Mouse (Mus musculus): ENCODE results near the gene Nfya. TPM values are rescaled to one million over a fixed set of nuclear protein-coding genes. Genes with fewer than 3 reads are reported as not detected.

Nfya gene
- polyA plus RNA-seq, 1 experiment: 28.6 TPM

DNA sequence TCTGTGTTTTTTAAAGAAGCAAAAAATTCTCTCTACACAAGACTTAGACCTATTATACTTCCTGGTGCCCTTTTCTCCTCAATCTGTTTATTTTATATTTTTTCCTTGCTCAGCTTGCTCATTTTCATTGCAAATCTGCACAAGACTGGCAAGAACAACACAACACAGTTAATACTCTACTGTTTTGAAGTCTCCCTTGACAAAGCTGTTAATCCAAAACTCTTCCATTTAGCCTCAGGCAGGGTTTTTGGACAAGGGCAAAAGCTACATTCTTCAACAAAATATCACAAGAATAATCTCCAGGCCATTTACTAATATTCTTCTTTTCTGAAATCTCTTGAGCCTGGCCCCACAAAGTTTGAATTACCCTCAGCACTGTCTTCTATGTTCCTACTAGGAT is 38.1 kb downstream of the Nfya start:
- no peak for TF ChIP-seq CTCF (IDR thresholded peaks at IDR 0.05; ENCODE audit: control insufficient read depth, insufficient read depth, low read length)
- no peak for TF ChIP-seq POLR2A (IDR thresholded peaks at IDR 0.05; ENCODE audit: borderline replicate concordance, control insufficient read depth, low read depth, low read length)
- no peaks in the 10 kb centered on the region for H3K4me1 ChIP-seq (ENCODE audit: control insufficient read depth, insufficient read depth, low read length)
- H3K27ac ChIP-seq (ENCODE audit: control insufficient read depth, insufficient read depth, low read depth, low read length, poor library complexity): no peak overlapping the region
- no peak overlapping the region for H3K4me3 ChIP-seq (replicated peaks; ENCODE audit: control insufficient read depth, low read depth, low read length)

DNA sequence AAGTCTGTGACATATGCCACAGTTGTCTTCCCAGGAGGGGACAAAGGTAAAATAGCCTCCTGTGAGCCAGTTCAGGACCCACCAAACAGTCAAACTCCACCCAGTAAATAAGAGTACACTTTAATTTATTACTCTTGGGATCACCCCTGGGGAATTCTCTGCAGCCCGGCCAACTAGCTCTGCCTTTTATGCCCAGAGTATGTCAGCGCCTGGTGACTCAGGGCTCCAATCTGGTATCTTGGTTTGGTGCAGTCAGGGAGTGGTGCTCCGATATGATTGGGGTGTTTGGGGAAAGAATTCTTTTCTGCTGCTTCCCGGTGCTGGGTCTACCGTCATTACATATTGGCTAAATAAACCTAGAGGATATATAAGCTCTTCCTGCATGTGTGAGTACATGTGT is 42.9 kb downstream of the Nfya start:
- H3K4me3 ChIP-seq (replicated peaks; ENCODE audit: control insufficient read depth, low read depth, low read length): no peak overlapping the region
- no peaks in the 10 kb centered on the region; the same call in 1 of the 2 replicates for H3K4me1 ChIP-seq (ENCODE audit: control insufficient read depth, insufficient read depth, low read length)
- TF ChIP-seq POLR2A (IDR thresholded peaks at IDR 0.05; ENCODE audit: borderline replicate concordance, control insufficient read depth, low read depth, low read length) (no peak), CTCF (IDR thresholded peaks at IDR 0.05; ENCODE audit: control insufficient read depth, insufficient read depth, low read length) (no peak)
- 91% methylated on average over 5 of the region's 5 CpGs for WGBS
- H3K27ac ChIP-seq (ENCODE audit: control insufficient read depth, insufficient read depth, low read depth, low read length, poor library complexity): no peak overlapping the region

DNA sequence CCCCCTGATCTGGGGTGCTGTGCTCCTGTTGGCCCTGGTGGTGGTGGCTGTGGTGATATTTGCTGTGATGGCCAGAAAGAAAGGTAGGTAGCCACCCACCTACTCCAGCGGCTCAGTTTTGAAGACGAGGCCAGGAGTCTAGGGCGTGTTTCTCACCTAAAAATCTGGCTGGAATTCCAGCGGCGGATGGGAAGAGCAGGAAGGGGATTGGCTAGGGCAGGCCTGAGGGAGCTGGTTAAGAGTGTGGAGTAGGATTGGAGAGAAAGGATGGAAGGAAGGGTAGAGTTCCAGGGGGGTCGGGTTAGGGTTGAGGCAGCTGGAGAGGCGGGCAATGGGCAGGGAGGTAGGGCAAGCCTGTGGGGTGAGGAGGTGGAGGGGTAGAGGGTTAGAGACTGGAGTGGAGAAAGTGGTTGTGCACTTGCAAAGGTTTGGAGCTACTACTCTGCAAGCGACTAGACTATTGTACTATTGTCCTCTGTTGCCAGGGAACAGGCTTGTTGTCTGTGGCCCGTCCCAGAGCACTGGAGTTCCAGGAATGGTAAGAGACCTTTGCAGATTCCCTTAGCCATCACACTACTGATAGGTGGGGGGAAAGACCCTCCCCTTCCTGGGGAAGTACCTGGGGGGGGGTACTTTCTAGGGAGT is 44.1 kb downstream of the Nfya start:
- no peak overlapping the region for H3K27ac ChIP-seq (ENCODE audit: control insufficient read depth, insufficient read depth, low read depth, low read length, poor library complexity)
- TF ChIP-seq POLR2A (IDR thresholded peaks at IDR 0.05; ENCODE audit: borderline replicate concordance, control insufficient read depth, low read depth, low read length) (no peak), CTCF (IDR thresholded peaks at IDR 0.05; ENCODE audit: control insufficient read depth, insufficient read depth, low read length) (no peak)
- no peaks in the 10 kb centered on the region; the same call in 1 of the 2 replicates for H3K4me1 ChIP-seq (ENCODE audit: control insufficient read depth, insufficient read depth, low read length)
- H3K4me3 ChIP-seq (replicated peaks; ENCODE audit: control insufficient read depth, low read depth, low read length): no peak overlapping the region
- WGBS: 85% methylated on average over 9 of the region's 9 CpGs

DNA sequence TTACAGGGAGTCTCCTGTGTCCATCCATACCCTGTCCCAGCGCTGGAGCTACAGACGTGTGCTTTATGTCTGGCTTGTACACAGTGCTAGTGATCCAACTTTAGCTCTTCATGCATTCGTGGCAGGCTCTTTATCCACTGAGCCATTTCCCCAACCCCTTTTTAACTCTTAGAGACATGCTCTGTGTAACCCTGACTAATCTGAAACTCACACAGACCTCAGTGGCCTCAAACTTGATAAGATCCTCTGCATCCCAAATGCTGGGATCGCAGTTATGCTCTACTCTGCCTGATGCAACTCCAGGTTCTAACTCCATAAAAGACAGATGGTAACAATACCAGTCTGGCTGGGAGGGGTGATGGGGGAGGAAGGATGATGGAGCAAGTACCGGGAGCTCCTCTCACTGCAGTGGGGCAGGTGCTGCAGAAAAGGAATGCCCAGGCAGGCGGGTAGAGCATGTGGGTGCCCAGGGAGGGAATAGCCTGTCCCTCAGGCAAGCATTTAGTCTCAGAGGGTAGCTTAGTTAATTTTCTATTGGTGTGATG is 46.2 kb downstream of the Nfya start:
- Histone ChIP-seq H3K27ac (ENCODE audit: control insufficient read depth, insufficient read depth, low read depth, low read length, poor library complexity) (no peak overlapping the region), H3K4me1 (ENCODE audit: control insufficient read depth, insufficient read depth, low read length) (no peaks in the 10 kb centered on the region; the same call in 1 of the 2 replicates), H3K4me3 (replicated peaks; ENCODE audit: control insufficient read depth, low read depth, low read length) (no peak overlapping the region)
- TF ChIP-seq POLR2A (IDR thresholded peaks at IDR 0.05; ENCODE audit: borderline replicate concordance, control insufficient read depth, low read depth, low read length) (no peak), CTCF (IDR thresholded peaks at IDR 0.05; ENCODE audit: control insufficient read depth, insufficient read depth, low read length) (no peak)
- 57% methylated on average over 6 of the region's 6 CpGs for WGBS

DNA sequence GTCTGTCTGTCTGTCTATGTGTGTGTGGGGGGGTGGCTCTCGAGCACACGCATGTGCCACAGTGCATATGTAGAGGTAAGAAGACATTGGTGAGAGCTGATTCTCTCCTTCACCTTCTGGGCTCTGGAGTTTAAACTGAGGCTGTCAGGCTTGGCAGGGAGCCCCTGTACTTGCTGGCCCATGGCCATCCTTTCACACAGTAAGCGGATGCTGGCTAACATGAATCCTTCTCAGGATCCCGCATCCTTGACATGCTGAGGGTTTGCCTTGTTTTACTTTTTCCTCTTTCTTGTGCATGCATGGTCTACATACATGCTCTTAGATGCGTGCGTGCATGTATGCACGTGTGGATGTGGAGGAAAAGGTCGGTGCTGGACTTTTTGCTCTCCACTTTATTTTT is 46.7 kb downstream of the Nfya start:
- TF ChIP-seq CTCF (IDR thresholded peaks at IDR 0.05; ENCODE audit: control insufficient read depth, insufficient read depth, low read length) (no peak), POLR2A (IDR thresholded peaks at IDR 0.05; ENCODE audit: borderline replicate concordance, control insufficient read depth, low read depth, low read length) (no peak)
- Histone ChIP-seq H3K27ac (ENCODE audit: control insufficient read depth, insufficient read depth, low read depth, low read length, poor library complexity) (no peak overlapping the region), H3K4me1 (ENCODE audit: control insufficient read depth, insufficient read depth, low read length) (no peaks in the 10 kb centered on the region; the same call in 1 of the 2 replicates), H3K4me3 (replicated peaks; ENCODE audit: control insufficient read depth, low read depth, low read length) (no peak overlapping the region)
- WGBS: 82% methylated on average over 8 of the region's 8 CpGs

DNA sequence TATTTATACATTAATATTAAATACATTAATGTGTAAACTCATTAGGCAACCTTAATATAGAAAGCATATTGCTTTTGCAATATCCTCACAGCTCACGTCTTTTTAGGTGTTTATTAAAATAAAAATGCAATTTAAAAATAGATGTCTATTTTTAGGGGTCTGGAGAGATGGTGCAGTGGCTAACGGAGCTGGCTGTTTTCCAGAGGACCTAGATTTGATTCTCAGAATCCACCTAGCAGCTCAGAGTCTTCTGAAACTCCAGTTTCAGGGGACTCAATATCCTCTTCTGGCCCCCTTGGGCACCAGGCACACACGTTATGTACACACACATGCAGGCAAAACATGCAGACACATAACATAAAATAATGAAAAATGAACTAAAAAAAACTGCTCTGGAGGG is 47.4 kb downstream of the Nfya start:
- Histone ChIP-seq H3K27ac (ENCODE audit: control insufficient read depth, insufficient read depth, low read depth, low read length, poor library complexity) (no peak overlapping the region), H3K4me3 (replicated peaks; ENCODE audit: control insufficient read depth, low read depth, low read length) (no peak overlapping the region), H3K4me1 (ENCODE audit: control insufficient read depth, insufficient read depth, low read length) (no peaks in the 10 kb centered on the region; the same call in 1 of the 2 replicates)
- TF ChIP-seq POLR2A (IDR thresholded peaks at IDR 0.05; ENCODE audit: borderline replicate concordance, control insufficient read depth, low read depth, low read length): no peak
- no peak for TF ChIP-seq CTCF (IDR thresholded peaks at IDR 0.05; ENCODE audit: control insufficient read depth, insufficient read depth, low read length)
- WGBS: 49% methylated on average over 3 of the region's 3 CpGs

DNA sequence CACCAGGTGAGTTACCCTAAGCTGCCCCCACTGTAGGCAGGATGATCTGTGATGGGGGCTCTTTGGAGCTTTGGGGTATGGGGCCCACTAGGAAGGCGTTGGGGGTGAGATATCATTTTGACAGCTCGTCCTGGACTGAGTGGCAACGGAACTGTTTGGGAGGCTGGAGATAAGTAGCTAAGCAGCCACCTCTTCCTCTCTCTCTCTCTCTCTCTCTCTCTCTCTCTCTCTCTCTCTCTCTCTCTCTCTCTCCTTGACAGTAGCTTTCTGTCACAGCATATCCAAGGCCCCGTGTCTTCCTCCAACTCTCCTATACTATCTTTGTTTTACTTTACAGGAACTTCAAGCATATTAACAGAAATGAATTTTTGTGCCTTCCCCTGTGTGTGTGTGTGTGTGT is 49.2 kb downstream of the Nfya start:
- TF ChIP-seq CTCF (IDR thresholded peaks at IDR 0.05; ENCODE audit: control insufficient read depth, insufficient read depth, low read length): no peak
- Histone ChIP-seq H3K4me1 (ENCODE audit: control insufficient read depth, insufficient read depth, low read length) (no peaks in the 10 kb centered on the region; the same call in 1 of the 2 replicates), H3K27ac (ENCODE audit: control insufficient read depth, insufficient read depth, low read depth, low read length, poor library complexity) (no peak overlapping the region), H3K4me3 (replicated peaks; ENCODE audit: control insufficient read depth, low read depth, low read length) (no peak overlapping the region)
- 15% methylated on average over 4 of the region's 4 CpGs for WGBS

DNA sequence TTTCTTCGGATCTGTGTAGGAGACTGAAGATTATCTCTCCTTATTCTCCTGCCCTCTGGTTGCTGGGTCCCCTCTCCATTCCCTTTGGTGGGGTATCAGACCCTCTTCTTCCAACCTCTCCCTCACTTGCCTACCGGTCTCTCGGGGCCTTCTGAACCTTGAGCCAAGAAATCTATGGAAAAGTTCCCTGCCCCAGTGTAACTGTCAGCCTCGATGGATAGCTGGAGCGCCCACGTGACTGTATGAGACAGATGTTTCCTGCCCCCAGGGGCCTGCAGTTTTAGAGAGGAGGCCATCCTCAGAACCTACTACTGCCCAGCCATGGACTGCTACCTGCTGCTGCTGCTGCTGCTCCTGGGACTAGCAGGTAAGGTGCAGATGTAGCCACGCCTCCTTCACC is 50.1 kb downstream of the Nfya start, which contains the start of gene Treml1:
Gene Treml1, plus strand, starts transcription at position 301 of the 400 bp plus-strand sequence.
- 44% methylated on average over 7 of the region's 7 CpGs for WGBS
- no peaks in the 10 kb centered on the region; the same call in 1 of the 2 replicates for H3K4me1 ChIP-seq (ENCODE audit: control insufficient read depth, insufficient read depth, low read length)
- TF ChIP-seq CTCF (IDR thresholded peaks at IDR 0.05; ENCODE audit: control insufficient read depth, insufficient read depth, low read length) (no peak), POLR2A (IDR thresholded peaks at IDR 0.05; ENCODE audit: borderline replicate concordance, control insufficient read depth, low read depth, low read length) (no peak)
- no peak within 1 kb of the TSS for H3K4me3 ChIP-seq (replicated peaks; ENCODE audit: control insufficient read depth, low read depth, low read length)
- H3K27ac ChIP-seq (ENCODE audit: control insufficient read depth, insufficient read depth, low read depth, low read length, poor library complexity): peak within 1 kb of the TSS; percentile 12; the same call in 1 of the 2 replicates

Measured in bone marrow, adult 2 months (tissue).